Mouse (Mus musculus) ES-Bruce4 (cell line): ENCODE results near the gene Dcxr.

Source experiments
- CTCF ChIP-seq: IDR thresholded peaks from one replicate; pipeline ENCODE4 v1.8.1; 2011; ENCODE audit warnings: low read depth, low read length
- EP300 ChIP-seq: IDR thresholded peaks from 2 replicates; pipeline ENCODE4 v1.6.1; 2011; ENCODE audit warnings: low read depth, low read length; ENCODE audit not compliant: insufficient read depth
- POLR2A ChIP-seq: IDR thresholded peaks from one replicate; pipeline ENCODE4 v1.8.1; 2011; ENCODE audit warnings: low read length; ENCODE audit not compliant: insufficient read depth

GRCm38 (mm10) chr11:120682683-120683082 is 44.4 kb downstream of the Dcxr start:
- TF ChIP-seq EP300, result no peak
- no peak for TF ChIP-seq POLR2A
- no peak for TF ChIP-seq CTCF
